Mouse (Mus musculus): ENCODE measurements around the gene Slc4a4. TPM values are rescaled to one million over a fixed set of nuclear protein-coding genes. Genes with fewer than 3 reads are reported as not detected.
"Not testable (repeated sequence)": the region's sequence is repeated elsewhere in the genome, so short reads cannot be mapped to it uniquely, and the experiment has no call there.

The Slc4a4 gene
- polyA plus RNA-seq, 1 experiment from 2014 or later = 0.70 TPM

DNA sequence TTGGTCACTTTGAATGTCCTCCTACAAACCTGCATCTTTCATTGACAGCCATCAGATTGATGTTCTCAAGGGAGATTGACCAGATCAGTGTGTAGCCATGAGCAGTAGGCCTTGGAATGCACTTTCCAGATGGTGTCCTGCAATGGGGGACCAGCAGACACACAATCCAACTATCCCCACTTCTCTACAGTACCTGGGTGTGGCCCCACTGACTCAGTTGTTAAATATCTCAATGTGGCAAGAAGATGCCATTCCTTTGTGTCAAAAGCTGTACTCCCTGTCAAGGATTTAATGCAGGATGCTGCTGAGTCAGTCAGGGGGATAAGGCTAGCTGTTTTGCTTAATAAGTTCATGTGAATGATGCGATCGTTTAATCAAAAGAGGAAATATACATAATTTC, 96.6 kb downstream of the Slc4a4 start:
- no peak for ATAC-seq (ENCODE audit: low read depth)
- Histone ChIP-seq H3K27ac (no peak overlapping the region), H3K4me2 (no peak overlapping the region), H3K4me3 (replicated peaks) (no peak overlapping the region), H3K9me3 (replicated peaks) (no peaks in the 10 kb centered on the region), H3K9ac (no peak overlapping the region), H3K27me3 (no peaks in the 10 kb centered on the region), H3K4me1 (replicated peaks) (peaks cover 35% of the 10 kb centered on the region), H3K36me3 (no peaks in the 10 kb centered on the region)
- 94% methylated on average over 2 of the region's 2 CpGs for WGBS (ENCODE audit: insufficient replicate concordance)
- no peak for DNase-seq

DNA sequence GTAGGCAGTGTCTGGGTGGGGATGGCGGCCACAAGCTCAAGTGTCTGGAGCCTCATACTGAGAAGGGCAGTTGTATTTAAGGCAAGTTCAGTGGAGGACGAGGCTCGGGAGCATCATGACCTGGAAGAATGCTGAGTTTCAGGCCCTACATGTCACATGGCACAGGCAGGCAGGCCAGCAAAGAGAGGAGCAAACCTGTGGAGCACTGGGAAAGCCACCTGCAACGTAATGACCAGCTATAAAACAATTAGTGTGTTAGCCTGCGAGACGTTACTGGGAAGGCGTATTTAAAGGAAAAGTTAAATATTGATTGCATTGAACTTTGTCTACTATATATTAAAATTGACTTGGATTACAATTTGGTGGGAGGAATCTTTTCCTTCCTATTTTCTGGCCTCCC, 97.0 kb downstream of the Slc4a4 start:
- DNase-seq (no peak), ATAC-seq (ENCODE audit: low read depth) (no peak)
- Histone ChIP-seq H3K9ac (no peak overlapping the region), H3K4me1 (replicated peaks) (peaks cover 35% of the 10 kb centered on the region), H3K4me3 (replicated peaks) (no peak overlapping the region), H3K36me3 (no peaks in the 10 kb centered on the region), H3K9me3 (replicated peaks) (no peaks in the 10 kb centered on the region), H3K27me3 (no peaks in the 10 kb centered on the region), H3K27ac (no peak overlapping the region), H3K4me2 (no peak overlapping the region)
- 78% methylated on average over 7 of the region's 7 CpGs for WGBS (ENCODE audit: insufficient replicate concordance)

DNA sequence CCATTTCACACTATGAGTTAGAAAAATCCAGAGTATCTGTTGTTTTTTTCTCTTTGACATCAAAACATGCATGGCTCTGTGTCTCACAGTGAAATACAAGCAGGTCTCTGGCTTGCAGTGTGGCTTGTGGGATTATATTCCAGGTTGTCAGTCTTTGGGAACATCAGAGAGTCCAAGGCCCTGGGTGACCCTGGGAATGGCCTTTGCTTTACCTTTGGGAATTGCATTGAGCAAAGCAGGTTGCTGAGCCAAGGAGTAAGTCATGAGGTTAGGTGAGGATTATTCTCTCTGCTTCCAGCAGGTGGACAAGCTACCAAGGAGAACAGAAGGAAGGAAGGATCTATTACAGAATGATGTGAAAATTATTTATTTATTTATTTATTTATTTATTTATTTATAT, 102.4 kb downstream of the Slc4a4 start:
- H3K27ac ChIP-seq = no peak overlapping the region
- no peak for DNase-seq
- no peaks in the 10 kb centered on the region for H3K27me3 ChIP-seq
- no peak overlapping the region for H3K4me2 ChIP-seq
- H3K4me1 ChIP-seq (replicated peaks) = no peaks in the 10 kb centered on the region
- no peaks in the 10 kb centered on the region for H3K9me3 ChIP-seq (replicated peaks)
- H3K4me3 ChIP-seq (replicated peaks) = no peak overlapping the region
- H3K36me3 ChIP-seq = no peaks in the 10 kb centered on the region
- H3K9ac ChIP-seq = no peak overlapping the region
- no peak for ATAC-seq (ENCODE audit: low read depth)

DNA sequence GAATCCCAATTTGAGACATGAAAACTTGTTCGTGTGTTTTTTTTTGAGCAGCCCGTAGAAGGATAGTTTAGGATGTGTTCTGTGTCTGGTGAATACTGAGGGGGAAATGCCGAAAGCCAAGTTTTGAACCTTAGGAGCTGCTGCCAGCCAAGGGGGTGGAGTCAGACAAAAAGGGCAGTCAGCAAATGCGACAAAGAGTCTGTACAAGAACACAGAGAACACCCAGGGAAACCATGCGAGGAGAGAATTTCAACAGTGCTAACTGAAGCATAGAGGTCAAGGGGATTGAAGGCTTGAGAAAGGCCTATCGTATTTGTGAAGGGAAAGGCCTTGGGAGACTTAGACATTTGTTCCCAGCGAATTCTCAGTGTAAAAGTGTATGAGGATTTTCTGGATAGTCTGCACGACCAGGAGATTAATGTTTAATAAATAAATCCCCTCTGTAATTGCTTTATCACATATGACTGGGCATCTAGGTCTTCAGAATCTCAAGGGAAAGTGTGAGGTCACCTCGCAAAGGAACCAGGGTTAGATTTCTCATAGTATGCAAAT, 103.7 kb downstream of the Slc4a4 start:
- H3K27me3 ChIP-seq = no peaks in the 10 kb centered on the region
- DNase-seq (no peak), ATAC-seq (ENCODE audit: low read depth) (no peak)
- H3K9me3 ChIP-seq (replicated peaks) = no peaks in the 10 kb centered on the region
- no peak overlapping the region for H3K9ac ChIP-seq
- H3K4me3 ChIP-seq (replicated peaks) = no peak overlapping the region
- H3K4me2 ChIP-seq = no peak overlapping the region
- H3K4me1 ChIP-seq (replicated peaks) = no peaks in the 10 kb centered on the region
- no peak overlapping the region for H3K27ac ChIP-seq
- H3K36me3 ChIP-seq = no peaks in the 10 kb centered on the region
- 62% methylated on average over 9 of the region's 9 CpGs for WGBS (ENCODE audit: insufficient replicate concordance)

DNA sequence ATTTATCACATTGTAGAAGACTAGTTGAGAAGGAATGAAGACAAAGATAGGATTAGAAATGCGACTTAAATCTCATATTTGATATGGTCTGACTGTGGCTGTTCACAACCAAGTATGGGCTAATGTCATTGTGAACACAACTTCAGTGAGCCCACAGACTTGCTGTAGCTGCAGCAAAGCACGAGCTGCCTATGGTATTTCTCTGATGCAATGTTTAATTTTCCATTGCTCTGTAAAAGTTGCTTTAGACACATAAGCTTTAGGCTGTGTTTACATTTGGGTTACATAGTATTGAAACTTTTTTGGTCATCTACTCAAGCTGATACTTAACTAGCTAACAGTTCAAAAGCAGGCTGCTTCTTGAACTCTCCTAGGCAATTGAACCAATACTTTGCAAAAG, 104.7 kb downstream of the Slc4a4 start:
- not testable (repeated sequence) for H3K9me3 ChIP-seq (replicated peaks); H3K36me3 ChIP-seq; H3K27ac ChIP-seq; H3K4me3 ChIP-seq (replicated peaks); H3K4me2 ChIP-seq; H3K9ac ChIP-seq; H3K27me3 ChIP-seq; DNase-seq; H3K4me1 ChIP-seq (replicated peaks)
- 49% methylated on average over 2 of the region's 2 CpGs for WGBS (ENCODE audit: insufficient replicate concordance)
- ATAC-seq (ENCODE audit: low read depth) = 0 out of 2 replicates have a peak, but pooled peaks have one; percentile 26

DNA sequence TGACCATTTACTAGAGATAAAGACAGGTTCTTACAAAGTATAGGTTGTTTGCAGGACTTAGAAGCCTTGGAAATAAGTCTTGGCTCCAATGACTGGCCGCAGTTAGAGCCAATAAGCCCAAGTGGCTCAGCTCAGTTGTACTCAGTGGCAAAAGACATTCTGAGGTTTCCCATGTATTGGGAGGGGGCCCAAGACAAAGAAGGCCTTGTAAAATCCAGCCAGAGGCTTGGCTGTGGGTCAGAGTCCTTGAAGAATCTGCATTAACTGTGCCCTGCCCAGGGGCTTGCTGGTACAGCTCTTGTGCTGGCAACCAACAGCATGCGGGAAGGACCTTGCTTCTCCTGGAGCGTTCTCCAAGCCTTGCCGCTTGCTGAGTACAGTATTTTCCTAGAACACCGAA, 107.9 kb downstream of the Slc4a4 start:
- ATAC-seq (ENCODE audit: low read depth) (no peak), DNase-seq (no peak)
- Histone ChIP-seq H3K36me3 (no peaks in the 10 kb centered on the region), H3K27me3 (no peaks in the 10 kb centered on the region), H3K4me1 (replicated peaks) (no peaks in the 10 kb centered on the region), H3K4me2 (no peak overlapping the region), H3K4me3 (replicated peaks) (no peak overlapping the region), H3K9ac (no peak overlapping the region), H3K27ac (no peak overlapping the region), H3K9me3 (replicated peaks) (no peaks in the 10 kb centered on the region)
- 83% methylated on average over 5 of the region's 5 CpGs for WGBS (ENCODE audit: insufficient replicate concordance)

GRCm38 (mm10) chr5:88996246-88996645, 109.6 kb downstream of the Slc4a4 start:
- 85% methylated on average over 8 of the region's 8 CpGs for WGBS (ENCODE audit: insufficient replicate concordance)
- Histone ChIP-seq H3K9me3 (replicated peaks) (no peaks in the 10 kb centered on the region), H3K4me3 (replicated peaks) (no peak overlapping the region), H3K36me3 (no peaks in the 10 kb centered on the region), H3K9ac (no peak overlapping the region), H3K4me1 (replicated peaks) (no peaks in the 10 kb centered on the region), H3K4me2 (no peak overlapping the region), H3K27ac (no peak overlapping the region), H3K27me3 (no peaks in the 10 kb centered on the region)
- DNase-seq (no peak), ATAC-seq (ENCODE audit: low read depth) (no peak)

GRCm38 (mm10) chr5:88997277-88997676, 110.7 kb downstream of the Slc4a4 start:
- Histone ChIP-seq H3K27ac (no peak overlapping the region), H3K9me3 (replicated peaks) (no peaks in the 10 kb centered on the region), H3K4me2 (no peak overlapping the region), H3K4me1 (replicated peaks) (no peaks in the 10 kb centered on the region), H3K4me3 (replicated peaks) (no peak overlapping the region), H3K36me3 (no peaks in the 10 kb centered on the region), H3K9ac (no peak overlapping the region), H3K27me3 (no peaks in the 10 kb centered on the region)
- ATAC-seq (ENCODE audit: low read depth) (peak; percentile 54), DNase-seq (no peak)
- WGBS (ENCODE audit: insufficient replicate concordance) = 62% methylated on average over 6 of the region's 6 CpGs

DNA sequence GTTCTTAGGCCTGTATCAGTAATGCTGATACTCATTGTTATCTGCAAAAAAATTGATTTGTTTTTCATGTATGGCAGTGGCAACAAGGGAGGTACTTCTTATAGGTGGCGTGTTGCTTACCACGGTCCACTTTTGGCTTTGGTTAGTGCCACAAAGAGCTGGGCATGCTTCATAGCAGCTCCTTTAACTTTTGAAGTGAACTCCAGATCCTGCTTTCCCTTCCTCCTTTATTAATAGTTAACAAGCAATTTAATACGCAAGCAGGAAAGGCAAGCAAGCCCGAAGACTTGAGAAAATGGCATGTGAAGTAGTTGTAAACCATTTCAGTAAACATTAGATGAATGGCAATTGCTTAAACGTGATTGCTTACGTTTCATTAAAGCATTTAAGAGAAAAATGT, 113.2 kb downstream of the Slc4a4 start:
- Histone ChIP-seq H3K4me1 (replicated peaks) (no peaks in the 10 kb centered on the region), H3K9ac (no peak overlapping the region), H3K9me3 (replicated peaks) (no peaks in the 10 kb centered on the region), H3K27ac (no peak overlapping the region), H3K4me3 (replicated peaks) (no peak overlapping the region), H3K4me2 (no peak overlapping the region), H3K36me3 (no peaks in the 10 kb centered on the region), H3K27me3 (no peaks in the 10 kb centered on the region)
- WGBS (ENCODE audit: insufficient replicate concordance) = 73% methylated on average over 6 of the region's 6 CpGs
- no peak for ATAC-seq (ENCODE audit: low read depth)
- DNase-seq = no peak

DNA sequence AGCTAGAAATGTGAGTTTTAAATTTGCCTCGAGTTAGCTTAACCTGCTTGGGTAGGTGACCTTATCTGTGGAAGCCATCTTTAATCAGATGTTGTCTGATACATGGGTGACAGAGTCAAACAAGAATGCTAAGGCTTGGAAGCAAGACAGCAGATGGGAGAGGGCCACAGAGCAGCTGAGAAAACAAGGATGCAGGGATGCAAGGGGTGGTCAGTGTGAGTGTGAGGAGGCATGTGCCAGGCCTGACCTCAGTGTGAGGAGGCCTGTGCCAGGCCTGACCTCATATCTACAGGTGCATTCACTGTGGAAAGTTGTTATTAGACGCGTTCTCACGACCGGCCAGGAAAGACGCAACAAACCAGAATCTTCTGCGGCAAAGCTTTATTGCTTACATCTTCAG, 114.0 kb downstream of the Slc4a4 start:
- 85% methylated on average over 7 of the region's 7 CpGs for WGBS (ENCODE audit: insufficient replicate concordance)
- H3K4me3 ChIP-seq (replicated peaks) = no peak overlapping the region
- H3K4me1 ChIP-seq (replicated peaks) = no peaks in the 10 kb centered on the region
- no peak overlapping the region for H3K9ac ChIP-seq
- no peaks in the 10 kb centered on the region for H3K9me3 ChIP-seq (replicated peaks)
- no peaks in the 10 kb centered on the region for H3K27me3 ChIP-seq
- DNase-seq (no peak), ATAC-seq (ENCODE audit: low read depth) (no peak)
- no peaks in the 10 kb centered on the region for H3K36me3 ChIP-seq
- H3K4me2 ChIP-seq = no peak overlapping the region
- no peak overlapping the region for H3K27ac ChIP-seq

- Histone ChIP-seq H3K36me3 (no peaks in the 10 kb centered on the region), H3K4me3 (replicated peaks) (no peak overlapping the region), H3K4me1 (replicated peaks) (no peaks in the 10 kb centered on the region), H3K27me3 (no peaks in the 10 kb centered on the region), H3K9ac (no peak overlapping the region), H3K27ac (no peak overlapping the region), H3K9me3 (replicated peaks) (no peaks in the 10 kb centered on the region), H3K4me2 (no peak overlapping the region)
- no peak for DNase-seq
- no peak for ATAC-seq (ENCODE audit: low read depth)
- 59% methylated on average over 5 of the region's 5 CpGs for WGBS (ENCODE audit: insufficient replicate concordance)
These were observed 123.5 kb downstream of the Slc4a4 start for GRCm38 (mm10) chr5:89010116-89010515.

- 66% methylated on average over 3 of the region's 3 CpGs for WGBS (ENCODE audit: insufficient replicate concordance)
- Histone ChIP-seq H3K27ac (no peak overlapping the region), H3K4me1 (replicated peaks) (no peaks in the 10 kb centered on the region), H3K27me3 (no peaks in the 10 kb centered on the region), H3K36me3 (no peaks in the 10 kb centered on the region), H3K4me2 (no peak overlapping the region), H3K4me3 (replicated peaks) (no peak overlapping the region), H3K9me3 (replicated peaks) (no peaks in the 10 kb centered on the region), H3K9ac (no peak overlapping the region)
- DNase-seq (no peak), ATAC-seq (ENCODE audit: low read depth) (no peak)
These were observed 125.8 kb downstream of the Slc4a4 start for GRCm38 (mm10) chr5:89012456-89012855.

Data from liver, embryonic 13.5 days (tissue).